Mouse (Mus musculus) cortical plate, adult 2 months (tissue): Measurements from ENCODE around the gene Ccdc33. TPM values are rescaled to one million over a fixed set of nuclear protein-coding genes. Genes with fewer than 3 reads are reported as not detected.

Experiments used
- H3K27ac ChIP-seq: fragments of 200-500 bp; 2 replicates; pipeline ENCODE4 v1.5.1; 2012; ENCODE audit warnings: low read length, control low read depth, inconsistent platforms; ENCODE audit not compliant: insufficient read depth
- H3K4me1 ChIP-seq: fragments of 200-500 bp; 2 replicates; pipeline ENCODE4 v1.6.1; 2011; ENCODE audit warnings: low read length; ENCODE audit not compliant: control insufficient read depth, insufficient read depth
- H3K4me3 ChIP-seq: fragments of 200-500 bp; 2 replicates; pipeline ENCODE4 v1.5.1; 2011; ENCODE audit warnings: mild to moderate bottlenecking, low read length, control low read depth; ENCODE audit not compliant: insufficient read depth
- CTCF ChIP-seq: fragments of 200-500 bp; IDR thresholded peaks from 2 replicates; pipeline ENCODE4 v1.5.1; 2011; ENCODE audit warnings: mild to moderate bottlenecking, control low read depth, low read length; ENCODE audit not compliant: insufficient read depth; ENCODE audit errors: extremely low read depth
- POLR2A ChIP-seq: fragments of 200-500 bp; IDR thresholded peaks from 2 replicates; pipeline ENCODE4 v1.6.1; 2011; ENCODE audit warnings: mild to moderate bottlenecking, low read length, control low read depth; ENCODE audit not compliant: insufficient read depth; ENCODE audit errors: extremely low read depth
- polyA plus RNA-seq: library from polyadenylated mRNA; depleted of rRNA; stranded (reverse); fragments of >200 nt; gene quantifications from 2 replicates; pipeline ENCODE4 v1.2.3, GENCODE M21; 2012

Ccdc33 gene
- polyA plus RNA-seq, 1 experiment, result 1.7 TPM

DNA sequence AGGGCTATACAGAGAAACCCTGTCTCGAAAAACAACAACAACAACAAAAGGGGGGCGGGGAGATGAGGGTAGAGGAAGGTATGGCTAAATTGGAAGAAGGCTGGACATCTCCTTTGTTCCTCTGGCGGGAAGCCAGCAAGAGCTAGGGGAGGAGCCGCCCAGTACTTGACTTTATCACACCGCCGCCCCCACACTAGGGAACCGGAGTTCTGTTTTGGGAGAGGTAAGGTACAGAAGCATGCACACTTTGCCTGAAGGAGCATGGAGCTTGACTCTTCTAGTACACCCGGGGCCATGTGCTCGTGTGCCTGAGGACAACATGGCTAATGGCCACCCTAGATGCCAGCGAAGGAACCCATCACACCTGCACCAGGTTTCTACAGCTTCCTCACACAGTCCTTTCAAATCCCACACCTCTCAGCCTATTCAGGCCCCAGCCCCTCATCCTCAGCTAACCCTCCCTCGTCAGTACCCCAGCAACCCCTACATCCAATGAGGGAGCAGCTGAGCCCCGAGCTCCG is 121.1 kb downstream of the Ccdc33 start:
- Histone ChIP-seq H3K4me1 (peaks cover 6% of the 10 kb centered on the region), H3K27ac (no peak overlapping the region), H3K4me3 (peak overlapping the region; percentile 36; the same call in 1 of the 2 replicates)
- TF ChIP-seq POLR2A (no peak), CTCF (no peak)

DNA sequence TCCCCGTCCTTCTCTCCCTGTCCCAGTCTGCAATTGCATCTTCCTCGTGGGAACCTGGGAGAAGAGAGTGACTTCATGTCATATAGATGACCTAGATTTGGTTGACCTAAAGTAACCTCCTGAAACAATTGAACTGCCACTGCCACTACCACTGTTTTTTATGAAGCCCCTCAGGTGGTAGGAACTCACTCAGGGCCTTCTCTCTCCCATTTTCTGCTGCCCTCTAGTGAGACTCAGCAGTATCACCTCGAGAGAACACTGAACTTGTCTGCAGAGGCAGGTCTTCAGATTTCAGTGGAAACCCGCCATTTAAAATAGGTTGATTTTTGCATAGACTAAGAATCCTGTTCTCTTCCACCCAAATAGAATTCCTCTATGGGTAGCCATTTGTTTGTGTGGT is 123.3 kb downstream of the Ccdc33 start:
- peaks cover 6% of the 10 kb centered on the region for H3K4me1 ChIP-seq
- H3K27ac ChIP-seq, result no peak overlapping the region
- H3K4me3 ChIP-seq, result no peak overlapping the region
- TF ChIP-seq CTCF (peak; percentile 68), POLR2A (no peak)

DNA sequence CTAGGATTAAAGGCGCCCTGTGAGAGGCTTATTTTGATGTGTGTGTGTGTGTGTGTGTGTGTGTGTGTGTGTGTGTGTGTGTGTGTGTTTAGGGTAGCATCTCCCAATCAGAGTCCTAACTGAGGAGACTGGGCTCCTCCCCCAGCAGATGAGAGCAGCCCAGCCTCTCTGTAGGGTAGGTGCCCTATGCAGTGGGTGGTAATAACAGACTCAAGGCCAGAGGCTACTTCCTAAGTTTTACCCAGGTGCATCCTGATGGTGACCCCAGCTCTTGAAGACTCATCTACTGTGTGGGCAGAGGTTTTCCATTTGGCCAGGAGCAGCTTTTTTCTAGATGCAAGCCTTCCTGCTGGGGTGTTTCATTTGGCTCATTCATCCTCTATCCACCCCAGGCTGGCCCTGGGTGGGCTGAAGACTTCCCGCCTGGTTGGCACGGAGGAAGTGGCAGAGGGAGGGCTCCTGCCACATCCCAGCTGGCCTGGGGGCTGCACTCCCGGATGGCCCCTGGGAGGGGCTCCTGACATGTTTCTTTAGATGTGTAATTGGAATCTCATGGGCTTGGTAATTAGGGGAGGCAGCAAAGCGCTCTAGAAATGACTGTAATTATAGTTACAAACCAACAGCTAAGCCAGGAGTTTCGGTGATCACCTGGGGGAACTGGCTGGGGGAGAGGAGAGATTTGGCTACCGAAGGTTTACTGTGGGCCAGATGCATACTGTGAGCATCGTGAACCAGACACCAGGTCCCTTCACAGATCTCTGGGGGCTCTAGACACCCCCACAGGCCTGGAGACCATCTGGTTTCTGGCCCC is 125.6 kb downstream of the Ccdc33 start:
- Histone ChIP-seq H3K27ac (no peak overlapping the region), H3K4me3 (no peak overlapping the region), H3K4me1 (peaks cover 2% of the 10 kb centered on the region; the same call in 1 of the 2 replicates)
- no peak for TF ChIP-seq POLR2A

DNA sequence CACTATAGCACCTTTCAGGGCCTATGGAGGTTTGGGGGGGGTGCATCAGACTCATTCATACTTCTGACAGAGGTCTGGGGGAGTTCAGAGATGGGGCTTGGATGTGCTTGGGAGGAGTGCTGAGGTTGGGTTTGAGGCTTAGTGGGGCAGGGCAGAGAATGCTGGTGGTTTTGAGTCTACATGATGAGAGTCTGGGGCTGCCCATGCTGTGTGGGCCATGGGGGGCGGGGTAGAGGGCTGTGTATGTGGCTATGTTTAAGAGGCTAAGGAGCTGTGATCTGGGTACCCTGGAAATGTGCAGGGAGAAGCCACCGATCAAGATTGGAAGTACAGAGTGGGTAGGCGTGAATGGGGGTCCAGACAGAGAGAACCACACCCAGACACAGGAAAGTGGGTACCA is 126.6 kb downstream of the Ccdc33 start:
- H3K4me3 ChIP-seq, result no peak overlapping the region
- no peaks in the 10 kb centered on the region; the same call in 1 of the 2 replicates for H3K4me1 ChIP-seq
- no peak overlapping the region for H3K27ac ChIP-seq
- TF ChIP-seq POLR2A (no peak), CTCF (no peak)

DNA sequence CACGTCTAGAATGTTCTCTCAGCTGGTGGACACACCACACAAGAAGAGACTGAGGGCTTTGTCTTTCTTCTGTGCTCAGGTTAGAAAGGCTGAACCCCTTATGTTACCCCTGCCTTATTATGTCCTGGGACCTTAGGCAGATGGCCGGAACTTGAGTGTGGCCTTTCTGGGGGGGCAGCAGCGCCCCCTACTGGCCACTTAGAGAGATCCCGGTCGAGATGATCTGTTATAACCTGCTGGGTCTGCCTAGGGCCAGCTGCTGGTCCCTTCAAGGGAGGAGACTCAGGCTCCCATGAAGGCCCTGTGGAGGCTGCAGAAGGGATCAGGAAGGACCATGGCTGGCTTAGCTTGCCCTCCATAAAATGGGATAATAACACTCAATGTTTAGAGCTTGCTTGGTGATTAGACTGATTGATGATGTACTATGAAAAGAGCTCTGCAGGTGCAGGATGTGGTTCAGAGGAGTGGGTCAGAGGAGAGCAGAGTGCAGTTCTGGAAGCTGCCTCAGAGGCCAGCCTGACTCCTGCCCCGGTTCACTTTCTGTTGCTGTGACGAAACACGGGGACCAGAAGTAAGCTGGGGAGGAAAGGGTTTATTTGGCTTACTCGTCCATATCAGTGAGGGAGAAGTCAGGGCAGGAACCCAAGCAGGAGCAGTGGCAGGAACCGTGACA is 128.0 kb downstream of the Ccdc33 start:
- H3K27ac ChIP-seq, result no peak overlapping the region
- H3K4me1 ChIP-seq, result peaks cover 4% of the 10 kb centered on the region; the same call in 1 of the 2 replicates
- TF ChIP-seq POLR2A, result no peak
- TF ChIP-seq CTCF, result peak; percentile 62
- H3K4me3 ChIP-seq, result no peak overlapping the region

DNA sequence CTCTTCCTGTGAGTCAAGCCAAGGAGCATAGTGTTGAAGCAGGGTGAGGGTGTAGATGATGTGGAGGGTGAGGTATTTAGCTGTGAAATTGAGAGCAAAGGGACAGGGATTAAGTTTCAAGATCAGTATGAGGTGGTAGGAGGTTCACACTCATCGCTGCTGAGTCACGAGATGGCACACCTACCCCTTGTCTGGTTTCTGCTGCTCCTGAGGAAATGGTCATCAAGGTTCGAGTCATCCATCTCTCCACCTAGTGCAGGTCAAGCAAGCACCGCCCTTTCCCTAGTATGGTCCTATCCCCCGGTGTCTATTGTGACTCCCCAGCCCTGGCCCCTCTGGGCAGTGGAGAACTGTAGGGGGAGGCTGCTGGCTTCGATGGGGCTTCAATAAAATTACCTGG is 129.3 kb downstream of the Ccdc33 start:
- Histone ChIP-seq H3K4me1 (peaks cover 7% of the 10 kb centered on the region), H3K4me3 (no peak overlapping the region), H3K27ac (no peak overlapping the region)
- no peak for TF ChIP-seq CTCF
- TF ChIP-seq POLR2A, result no peak

DNA sequence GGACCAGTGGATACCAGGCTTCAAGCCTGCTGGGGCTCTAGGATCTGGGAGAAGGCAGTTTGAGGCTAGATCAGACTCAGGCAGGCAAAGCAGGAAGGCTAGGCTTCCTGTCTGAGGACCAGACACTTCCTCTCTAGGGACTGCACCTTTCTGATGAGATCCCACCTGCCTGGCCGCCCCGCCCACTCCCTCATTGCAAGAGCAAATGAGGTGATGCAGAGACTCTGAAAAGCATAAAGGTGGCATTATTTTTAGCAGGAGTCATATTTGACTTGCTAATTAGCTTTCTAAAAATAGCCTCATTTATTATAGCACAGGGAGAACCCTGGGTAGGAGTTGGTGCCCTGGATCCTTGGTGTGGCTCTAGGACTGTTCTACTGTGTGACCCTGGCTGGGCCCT is 130.5 kb downstream of the Ccdc33 start:
- Histone ChIP-seq H3K27ac (no peak overlapping the region), H3K4me1 (peaks cover 7% of the 10 kb centered on the region), H3K4me3 (no peak overlapping the region)
- no peak for TF ChIP-seq CTCF
- TF ChIP-seq POLR2A, result no peak

DNA sequence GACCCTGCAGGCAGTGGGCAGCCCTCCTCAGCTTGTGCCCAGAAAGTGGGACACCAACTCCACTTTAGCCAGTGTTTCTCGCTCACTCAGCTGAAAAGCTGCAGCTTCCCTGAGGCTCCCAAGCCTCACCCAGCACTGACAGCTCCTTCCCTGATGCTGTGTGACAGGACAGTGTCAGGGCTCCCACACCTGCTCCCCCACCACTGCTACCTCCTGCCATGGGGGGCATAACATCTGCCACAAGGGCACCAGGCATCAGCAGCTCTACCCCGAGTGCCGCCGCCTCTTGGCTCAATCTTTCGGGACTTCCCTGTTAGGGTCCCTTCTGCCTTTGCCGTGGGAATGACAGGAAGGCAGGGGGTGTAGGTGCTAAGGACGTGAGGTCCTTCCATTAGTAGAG is 132.3 kb downstream of the Ccdc33 start:
- Histone ChIP-seq H3K4me1 (peaks cover 7% of the 10 kb centered on the region), H3K27ac (no peak overlapping the region), H3K4me3 (no peak overlapping the region)
- TF ChIP-seq CTCF (no peak), POLR2A (no peak)

DNA sequence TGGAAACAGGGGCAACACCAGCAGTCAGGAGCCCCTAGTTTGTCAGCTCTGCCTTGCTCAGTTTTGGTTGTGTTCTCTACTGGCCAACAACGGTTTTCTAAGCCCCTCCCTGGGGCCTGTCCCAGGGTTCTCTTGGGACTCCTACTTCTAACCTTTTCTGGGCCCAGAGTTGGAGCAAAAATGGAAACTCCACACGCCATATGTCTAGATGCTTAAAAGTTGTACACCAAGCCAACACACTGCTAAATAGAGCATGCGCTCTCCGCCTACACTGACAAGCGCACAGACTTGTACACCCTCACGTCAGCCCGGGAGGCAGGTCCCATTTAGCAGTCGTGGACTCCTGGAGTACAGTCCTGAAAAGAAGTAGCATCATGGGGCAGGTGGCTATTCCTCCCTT is 133.3 kb downstream of the Ccdc33 start:
- TF ChIP-seq CTCF (no peak), POLR2A (no peak)
- Histone ChIP-seq H3K4me3 (no peak overlapping the region), H3K27ac (peak overlapping the region; percentile 19; the same call in 1 of the 2 replicates), H3K4me1 (peaks cover 7% of the 10 kb centered on the region)

DNA sequence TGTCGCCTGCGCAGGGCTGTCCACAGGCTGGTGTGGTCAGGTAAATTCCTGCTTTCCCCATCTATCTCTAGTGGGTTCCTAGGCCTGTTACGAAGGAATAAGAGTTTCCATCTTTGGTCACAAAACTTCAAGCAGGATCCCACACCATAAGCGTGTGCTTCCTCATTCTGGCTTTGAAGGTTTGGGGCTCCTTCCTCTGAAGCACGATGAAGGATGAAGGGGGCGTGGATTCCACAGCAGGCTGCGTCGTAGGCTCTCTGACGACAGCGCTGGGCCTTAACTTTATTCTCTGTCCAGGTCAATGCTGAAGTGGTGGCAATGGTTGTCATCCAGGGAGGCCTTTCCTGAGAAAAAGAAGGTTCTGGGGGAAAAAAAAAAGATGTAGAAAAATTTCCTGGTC is 138.1 kb downstream of the Ccdc33 start:
- peaks cover 3% of the 10 kb centered on the region; the same call in 1 of the 2 replicates for H3K4me1 ChIP-seq
- H3K4me3 ChIP-seq, result no peak overlapping the region
- H3K27ac ChIP-seq, result no peak overlapping the region
- TF ChIP-seq POLR2A (no peak), CTCF (no peak)
